Mouse (Mus musculus): ENCODE measurements around the gene Fancg.

Gene Fancg

DNA sequence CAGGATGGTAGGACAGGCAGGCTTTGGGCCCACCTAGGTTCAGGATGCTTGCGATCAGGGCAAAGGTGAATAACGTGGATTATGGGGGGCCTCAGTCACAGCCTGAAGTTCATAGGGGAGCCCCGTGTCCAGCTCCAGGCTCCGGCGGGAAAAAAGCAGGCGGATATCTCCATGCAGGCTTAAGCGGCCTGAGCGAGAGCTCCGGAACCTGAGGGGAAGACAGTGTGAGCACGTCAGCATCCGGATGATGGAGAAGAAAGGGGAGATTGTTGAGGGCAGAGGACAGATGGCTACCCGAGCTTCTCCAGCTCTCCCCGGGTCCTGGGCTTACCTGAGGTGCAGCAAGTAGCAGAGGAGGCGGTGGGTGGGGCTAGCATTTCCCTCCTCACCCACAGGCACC is 23.2 kb upstream of the Fancg start:
- DNase-seq (ENCODE audit: low spot score): no peak

GRCm38 (mm10) chr4:43032501-43032900 is 22.2 kb upstream of the Fancg start:
- no peak for DNase-seq (ENCODE audit: low spot score)

DNA sequence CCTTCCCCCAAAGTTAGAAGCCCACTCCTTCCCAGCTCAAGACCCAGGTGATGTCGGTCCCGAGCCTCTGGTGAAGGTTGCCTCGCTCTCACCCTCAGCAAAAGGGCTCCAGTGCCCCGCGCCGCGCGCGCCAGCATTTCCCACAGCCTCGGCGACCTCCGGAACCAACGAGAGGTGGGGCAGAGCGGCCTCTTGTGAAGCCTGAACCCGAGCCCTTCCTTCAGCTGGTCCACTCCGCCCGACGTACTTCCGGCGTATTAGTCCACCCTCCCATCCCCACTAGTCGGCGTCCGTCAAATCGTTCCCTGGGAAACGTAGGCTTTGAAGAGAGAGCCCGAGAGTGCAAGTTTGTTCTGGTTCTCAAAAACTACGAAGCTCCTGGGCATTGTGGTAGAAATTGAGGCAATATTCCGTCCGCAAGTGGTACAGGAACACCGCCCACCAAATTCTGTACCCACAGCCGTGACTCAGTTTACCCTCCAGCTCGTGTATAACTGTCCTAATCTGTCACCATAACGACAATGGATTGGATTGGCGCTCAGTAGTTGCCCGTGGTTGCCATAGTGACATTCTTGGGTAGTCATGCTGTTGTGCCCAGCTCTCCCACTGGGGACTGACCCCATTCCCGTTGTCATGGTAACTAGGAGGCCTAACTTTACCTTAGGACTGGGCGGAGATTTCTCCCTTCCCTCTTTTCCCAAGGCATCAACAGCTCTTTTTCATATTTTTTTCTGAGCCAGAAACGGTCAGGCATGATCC is 21.1 kb upstream of the Fancg start, which contains the start of gene Stoml2:
TSS of gene Stoml2 (minus strand) at position 474 of the 759 bp plus-strand sequence.
- peak; percentile 81 for DNase-seq (ENCODE audit: low spot score)

DNA sequence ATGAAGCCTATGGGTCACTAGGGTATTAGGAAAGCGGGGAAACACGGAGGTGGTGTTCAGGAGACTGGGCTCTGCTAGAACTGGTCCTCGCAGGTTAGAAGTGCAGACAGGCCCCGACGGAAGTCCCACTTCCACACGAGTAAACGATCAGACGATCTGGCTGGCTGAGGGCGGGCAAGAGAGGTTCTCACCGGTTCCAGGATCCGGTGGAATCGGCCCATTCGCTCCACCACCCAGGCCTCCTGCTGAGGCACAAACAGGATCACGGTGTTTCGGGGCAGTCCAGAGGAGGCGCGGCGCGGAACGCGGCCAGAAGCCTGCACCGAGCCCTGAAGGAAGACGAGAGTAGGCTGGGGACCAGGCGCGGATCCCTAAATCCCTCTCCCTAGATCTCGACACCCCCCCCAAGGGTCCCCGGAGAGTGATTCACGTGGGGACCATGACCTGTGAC is 20.5 kb upstream of the Fancg start:
- peak; percentile 39 for DNase-seq (ENCODE audit: low spot score)

GRCm38 (mm10) chr4:43030352-43030751 is 20.0 kb upstream of the Fancg start:
- no peak for DNase-seq (ENCODE audit: low spot score)

- DNase-seq (ENCODE audit: low spot score): no peak
Observed at GRCm38 (mm10) chr4:43029749-43030148, 19.4 kb upstream of the Fancg start.

DNA sequence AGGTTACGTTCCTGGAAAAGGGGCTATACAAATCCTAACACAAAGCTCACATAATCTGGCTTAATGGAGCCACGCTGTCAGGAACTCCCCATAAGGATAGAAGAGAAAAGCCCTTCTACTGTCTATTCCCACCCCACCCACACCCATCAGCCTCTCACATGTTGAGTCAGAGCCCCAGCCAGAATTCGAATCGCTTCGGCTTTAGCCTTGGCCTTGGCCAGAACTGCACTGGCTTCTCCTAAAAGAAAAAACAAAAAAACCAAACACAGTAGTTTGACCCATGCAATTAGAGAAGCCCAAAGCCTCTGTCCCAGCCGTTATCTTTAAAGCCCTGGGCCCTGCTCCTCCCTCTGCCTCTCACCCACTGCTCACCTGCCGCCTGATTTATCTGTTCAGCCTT is 18.8 kb upstream of the Fancg start:
- no peak for DNase-seq (ENCODE audit: low spot score)

DNA sequence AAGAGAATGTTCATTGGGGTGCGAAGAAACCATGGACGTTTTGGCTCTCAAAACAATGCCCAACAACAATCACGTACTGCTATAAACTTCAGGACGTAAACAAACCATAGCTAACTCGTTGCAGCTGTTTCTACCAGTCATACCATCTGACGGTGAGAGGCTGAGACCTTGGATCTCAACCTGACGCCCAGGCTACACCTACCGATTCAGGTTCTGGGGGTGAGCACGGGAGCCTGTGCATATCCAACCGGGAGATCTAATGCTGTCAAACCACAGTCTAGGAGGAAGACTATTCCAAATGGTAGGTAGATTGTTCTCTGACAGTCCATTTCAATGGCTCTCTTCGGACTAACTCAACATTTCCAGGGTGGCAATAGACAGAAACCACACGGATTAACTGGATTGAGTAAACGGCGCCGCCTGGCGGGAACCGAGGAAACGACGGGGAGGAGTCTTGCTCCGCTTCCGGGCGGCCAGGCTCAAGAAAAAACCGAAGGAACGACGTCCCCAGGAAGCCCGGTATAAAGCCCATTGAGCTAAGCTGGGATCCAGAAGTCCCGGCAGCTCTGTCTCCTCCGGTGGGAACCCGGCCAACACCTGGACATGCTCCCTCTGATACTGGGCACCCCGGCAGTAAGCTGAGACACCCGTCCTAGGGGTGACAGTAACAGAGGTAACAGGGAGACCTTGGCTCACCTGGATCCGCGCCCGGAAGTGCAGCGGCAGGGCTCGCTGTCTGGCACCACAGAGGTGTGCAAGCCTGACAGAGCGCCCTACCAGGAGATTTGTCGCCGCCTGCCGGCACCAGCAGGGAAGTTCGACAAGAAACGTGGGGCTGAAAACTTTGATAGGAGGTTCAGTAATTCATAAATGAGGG is 15.0 kb upstream of the Fancg start, which contains the start of gene Pigo:
TSS of gene Pigo (minus strand) at position 736 of the 877 bp plus-strand sequence.
- peak; percentile 93 for DNase-seq (ENCODE audit: low spot score)

DNA sequence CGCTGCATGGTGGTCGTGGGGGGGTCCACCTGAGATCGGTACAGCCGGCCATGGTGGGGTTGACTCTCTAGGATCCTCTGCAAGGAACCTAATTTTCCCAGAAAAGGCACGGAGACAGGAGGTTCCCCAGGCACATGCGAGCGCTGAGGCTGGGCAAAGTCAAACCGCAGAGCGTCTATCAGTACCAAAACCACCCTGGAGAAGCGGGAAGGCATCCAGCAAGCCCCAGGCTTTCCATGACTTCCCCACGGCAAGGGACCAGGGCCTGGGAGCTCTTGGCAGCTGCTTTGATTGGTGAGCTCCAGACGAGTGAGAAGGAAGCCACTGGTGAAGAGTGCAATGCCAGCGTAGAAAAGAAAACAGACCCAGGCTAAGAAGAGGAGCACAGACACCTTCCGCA is 14.4 kb upstream of the Fancg start:
- no peak for DNase-seq (ENCODE audit: low spot score)

DNA sequence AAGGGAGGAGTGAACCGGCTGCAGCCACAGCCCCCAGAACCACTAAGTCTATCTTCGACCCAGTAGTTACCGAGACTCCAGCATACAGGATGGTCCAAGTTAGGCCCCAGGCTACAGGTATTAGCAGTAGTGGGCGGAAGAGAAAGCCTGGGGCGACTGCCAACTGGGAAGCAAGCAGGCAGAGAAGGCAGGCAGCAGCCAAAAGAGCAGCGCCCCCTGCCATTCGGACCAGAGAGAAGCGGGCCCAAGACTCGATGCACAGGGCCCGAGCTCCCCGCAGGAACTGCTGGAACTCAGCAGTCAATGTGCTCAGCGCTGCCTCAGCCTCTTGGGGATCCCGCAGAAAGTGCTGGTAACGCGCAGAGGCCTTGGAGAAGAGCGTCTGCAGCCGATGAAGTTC is 11.0 kb upstream of the Fancg start:
- DNase-seq (ENCODE audit: low spot score): no peak

- no peak for DNase-seq (ENCODE audit: low spot score)
Observed at GRCm38 (mm10) chr4:43020876-43021275, 10.6 kb upstream of the Fancg start.

- DNase-seq (ENCODE audit: low spot score): no peak
Observed at GRCm38 (mm10) chr4:43019641-43020465, 9.5 kb upstream of the Fancg start.

- no peak for DNase-seq (ENCODE audit: low spot score)
Observed at GRCm38 (mm10) chr4:43019176-43019575, 8.9 kb upstream of the Fancg start.

DNA sequence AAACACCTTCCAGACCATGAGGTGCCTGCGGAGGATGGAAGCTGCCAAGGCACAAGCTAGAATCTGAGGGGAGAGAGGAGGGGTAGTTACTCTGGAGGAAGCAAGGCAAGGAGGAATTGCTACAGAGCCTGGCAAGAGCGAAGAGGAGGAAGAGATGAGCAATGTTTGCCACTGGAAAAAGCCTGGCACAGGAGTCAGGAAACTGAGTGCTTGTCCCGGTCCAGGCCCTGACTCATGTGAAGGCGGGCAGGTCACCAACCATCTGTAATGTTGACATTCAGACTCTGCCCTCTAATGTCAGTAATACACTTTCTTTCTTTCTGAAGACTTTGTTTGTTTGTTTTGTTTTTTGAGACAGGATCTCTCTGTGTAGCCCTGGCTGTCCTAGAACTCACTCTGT is 7.8 kb upstream of the Fancg start:
- no peak for DNase-seq (ENCODE audit: low spot score)

DNA sequence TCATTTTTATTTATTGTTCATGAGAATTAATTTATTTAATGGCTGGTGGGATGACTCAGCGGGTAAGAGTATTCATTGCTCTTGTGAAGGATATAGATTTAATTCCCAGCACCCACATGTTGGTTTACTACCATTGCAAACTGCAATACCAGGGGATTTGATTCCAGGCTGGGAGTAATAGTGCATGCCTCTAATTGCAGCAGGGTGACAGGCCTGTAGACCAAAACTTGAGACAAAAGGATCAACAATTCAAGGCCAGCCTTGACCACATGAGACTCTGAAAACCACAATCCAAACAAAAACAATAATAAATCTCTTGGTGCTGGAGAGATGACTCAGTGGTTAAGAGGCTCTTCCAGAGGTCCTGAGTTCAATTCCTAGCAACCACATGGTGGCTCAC is 1.8 kb upstream of the Fancg start:
- DNase-seq (ENCODE audit: low spot score): no peak

DNA sequence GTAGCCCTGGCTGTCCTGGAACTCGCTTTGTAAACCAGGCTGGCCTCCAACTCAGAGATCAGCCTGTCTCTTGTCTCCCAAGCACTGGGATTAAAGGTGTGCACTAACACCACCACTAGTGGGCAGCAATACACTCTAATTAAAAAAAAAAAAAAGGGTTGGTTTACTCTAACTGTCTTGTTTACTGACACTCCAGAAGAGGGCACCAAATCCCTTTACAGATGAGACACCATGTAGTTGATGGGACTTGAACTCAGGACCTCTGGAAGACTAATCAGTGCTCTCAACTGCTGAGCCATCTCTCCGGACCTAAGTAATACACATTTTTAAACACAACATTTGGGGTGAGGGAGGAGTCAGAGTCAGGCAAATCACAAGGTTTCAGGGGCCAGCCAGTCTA is 4.5 kb downstream of the Fancg start:
- peak; percentile 60 for DNase-seq (ENCODE audit: low spot score)

- DNase-seq (ENCODE audit: low spot score): no peak
Observed at GRCm38 (mm10) chr4:43004951-43005350, 5.4 kb downstream of the Fancg start.

GRCm38 (mm10) chr4:43002756-43003439 is 7.4 kb downstream of the Fancg start:
- no peak for DNase-seq (ENCODE audit: low spot score)

DNA sequence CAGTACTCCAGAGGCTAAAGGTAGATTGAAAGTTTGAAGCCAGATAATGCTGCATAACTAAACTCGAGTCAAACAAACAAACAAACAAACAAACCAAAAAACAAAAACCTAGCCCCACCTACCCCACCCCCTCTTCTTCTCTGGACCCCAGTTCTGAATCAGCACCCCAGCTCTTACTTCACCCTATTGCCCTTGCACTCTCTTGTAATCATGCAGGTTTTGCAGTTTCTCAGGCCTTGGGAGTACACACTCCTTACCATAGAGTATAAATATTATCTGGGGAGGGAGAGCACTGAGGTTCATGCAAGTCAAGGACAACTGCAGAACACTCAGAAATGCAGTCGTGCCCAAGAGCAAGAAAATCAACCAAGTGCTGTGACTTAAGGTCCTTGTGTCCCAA is 9.0 kb downstream of the Fancg start:
- no peak for DNase-seq (ENCODE audit: low spot score)

GRCm38 (mm10) chr4:43000141-43000986 is 9.9 kb downstream of the Fancg start, which contains the start of gene Vcp:
Vcp (minus strand) TSS chr4:43000507.
- DNase-seq (ENCODE audit: low spot score): peak; percentile 98

All from T-cell, adult 2 months (primary cell).